Mouse (Mus musculus): ENCODE results near the gene Galnt13. TPM values are rescaled to one million over a fixed set of nuclear protein-coding genes. Genes with fewer than 3 reads are reported as not detected.
"Not testable (repeated sequence)": the region's sequence is repeated elsewhere in the genome, so short reads cannot be mapped to it uniquely, and the experiment has no call there.

The Galnt13 gene
- polyA plus RNA-seq, 1 experiment from 2014 or later = 0.68 TPM

DNA sequence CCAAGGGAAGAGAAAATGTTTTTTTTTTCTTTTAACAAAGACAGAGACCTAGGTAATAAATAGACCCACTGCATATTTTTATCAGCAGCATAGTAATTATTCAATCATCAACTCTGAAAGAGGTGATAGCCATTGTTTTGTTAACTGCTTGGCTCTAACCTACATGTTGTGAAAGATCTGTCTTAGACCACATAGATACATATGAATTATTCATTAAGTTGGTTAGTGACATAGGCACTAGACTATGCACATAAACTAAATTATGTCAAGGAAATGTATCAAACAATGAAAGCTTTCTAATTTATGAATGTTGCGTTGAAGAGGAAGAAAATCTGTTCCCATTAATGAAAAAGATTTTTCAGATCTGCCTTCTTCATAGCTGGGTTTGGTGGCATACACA is 507.3 kb downstream of the Galnt13 start:
- no peaks in the 10 kb centered on the region for H3K27me3 ChIP-seq (replicated peaks)
- H3K36me3 ChIP-seq = no peaks in the 10 kb centered on the region
- no peak overlapping the region for H3K27ac ChIP-seq
- no peak overlapping the region for H3K9ac ChIP-seq
- no peak overlapping the region for H3K4me2 ChIP-seq (replicated peaks)
- H3K4me1 ChIP-seq (replicated peaks) = no peaks in the 10 kb centered on the region
- no peak for ATAC-seq
- no peaks in the 10 kb centered on the region for H3K9me3 ChIP-seq
- 92% methylated on average over 1 of the region's 1 CpGs for WGBS
- no peak overlapping the region for H3K4me3 ChIP-seq (replicated peaks)

DNA sequence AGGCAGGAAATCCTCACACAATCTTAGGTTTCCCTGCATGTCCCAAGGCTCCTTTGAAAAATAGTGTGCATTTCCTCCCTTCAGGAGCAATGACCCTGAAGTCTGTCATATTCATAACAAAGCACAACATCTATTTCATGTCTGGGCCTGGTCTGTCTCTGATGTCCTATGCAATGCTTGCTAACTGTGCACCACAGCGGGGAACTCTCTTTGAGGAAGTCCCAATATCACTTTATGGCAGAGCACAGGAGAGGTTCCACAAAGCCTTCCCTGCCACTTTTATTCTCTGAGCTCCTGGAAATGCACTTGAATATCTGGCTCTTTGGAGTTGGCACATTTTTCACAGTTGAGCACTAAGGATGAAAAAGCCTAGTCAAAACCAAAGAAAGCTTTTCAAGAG is 547.7 kb downstream of the Galnt13 start:
- no peaks in the 10 kb centered on the region for H3K9me3 ChIP-seq
- H3K9ac ChIP-seq = no peak overlapping the region
- H3K4me1 ChIP-seq (replicated peaks) = no peaks in the 10 kb centered on the region
- no peak overlapping the region for H3K4me3 ChIP-seq (replicated peaks)
- H3K27me3 ChIP-seq (replicated peaks) = no peaks in the 10 kb centered on the region
- no peak overlapping the region for H3K4me2 ChIP-seq (replicated peaks)
- ATAC-seq = no peak
- 78% methylated on average over 1 of the region's 1 CpGs for WGBS
- H3K27ac ChIP-seq = no peak overlapping the region
- no peaks in the 10 kb centered on the region for H3K36me3 ChIP-seq

DNA sequence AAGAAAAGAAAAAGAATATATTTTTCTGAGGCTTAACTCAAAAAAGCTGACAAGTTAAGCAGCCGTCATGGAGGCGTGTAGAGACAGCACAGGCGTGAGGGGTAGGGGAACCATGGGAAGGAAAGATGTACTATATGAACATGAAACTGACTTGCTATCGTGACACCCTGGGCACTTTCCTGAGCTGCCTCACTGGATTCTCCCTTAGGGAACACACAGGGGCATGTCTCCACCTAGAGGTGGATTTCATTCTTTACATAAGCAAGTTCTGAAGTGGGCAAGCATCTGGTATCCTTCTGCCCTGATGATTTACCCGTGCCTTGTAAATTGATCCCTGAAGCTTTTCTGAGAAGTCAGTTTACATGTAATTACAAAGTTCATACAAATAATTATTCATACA is 586.4 kb downstream of the Galnt13 start:
- not testable (repeated sequence) for H3K27ac ChIP-seq; H3K9me3 ChIP-seq; H3K27me3 ChIP-seq (replicated peaks); H3K36me3 ChIP-seq; H3K9ac ChIP-seq; H3K4me3 ChIP-seq (replicated peaks); H3K4me2 ChIP-seq (replicated peaks); ATAC-seq; H3K4me1 ChIP-seq (replicated peaks)
- WGBS = no CpG with 5 or more reads among the region's 5 CpGs

DNA sequence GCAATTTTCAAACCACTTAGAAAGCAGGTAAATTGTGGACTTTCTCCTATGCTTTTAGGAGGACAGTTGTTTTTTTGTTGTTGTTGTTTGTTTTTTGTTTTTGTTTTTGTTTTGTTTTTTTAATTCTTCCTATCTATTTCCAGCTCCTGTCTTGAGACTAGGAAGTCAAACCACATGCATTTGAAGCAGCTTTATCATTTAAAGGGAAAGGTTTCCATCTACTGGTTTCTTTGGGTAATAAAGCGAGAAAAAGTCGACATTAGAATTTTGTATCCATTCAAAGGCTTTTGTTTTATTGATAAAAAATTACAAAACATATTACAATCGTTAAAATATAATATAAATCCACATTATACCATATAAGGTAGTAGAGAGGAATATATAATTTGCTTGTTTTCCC is 598.5 kb downstream of the Galnt13 start:
- WGBS = 54% methylated on average over 3 of the region's 3 CpGs
- Histone ChIP-seq H3K4me1 (replicated peaks) (no peaks in the 10 kb centered on the region), H3K9ac (no peak overlapping the region), H3K27ac (no peak overlapping the region), H3K36me3 (no peaks in the 10 kb centered on the region), H3K9me3 (no peaks in the 10 kb centered on the region), H3K27me3 (replicated peaks) (no peaks in the 10 kb centered on the region), H3K4me3 (replicated peaks) (no peak overlapping the region), H3K4me2 (replicated peaks) (no peak overlapping the region)
- ATAC-seq = no peak

DNA sequence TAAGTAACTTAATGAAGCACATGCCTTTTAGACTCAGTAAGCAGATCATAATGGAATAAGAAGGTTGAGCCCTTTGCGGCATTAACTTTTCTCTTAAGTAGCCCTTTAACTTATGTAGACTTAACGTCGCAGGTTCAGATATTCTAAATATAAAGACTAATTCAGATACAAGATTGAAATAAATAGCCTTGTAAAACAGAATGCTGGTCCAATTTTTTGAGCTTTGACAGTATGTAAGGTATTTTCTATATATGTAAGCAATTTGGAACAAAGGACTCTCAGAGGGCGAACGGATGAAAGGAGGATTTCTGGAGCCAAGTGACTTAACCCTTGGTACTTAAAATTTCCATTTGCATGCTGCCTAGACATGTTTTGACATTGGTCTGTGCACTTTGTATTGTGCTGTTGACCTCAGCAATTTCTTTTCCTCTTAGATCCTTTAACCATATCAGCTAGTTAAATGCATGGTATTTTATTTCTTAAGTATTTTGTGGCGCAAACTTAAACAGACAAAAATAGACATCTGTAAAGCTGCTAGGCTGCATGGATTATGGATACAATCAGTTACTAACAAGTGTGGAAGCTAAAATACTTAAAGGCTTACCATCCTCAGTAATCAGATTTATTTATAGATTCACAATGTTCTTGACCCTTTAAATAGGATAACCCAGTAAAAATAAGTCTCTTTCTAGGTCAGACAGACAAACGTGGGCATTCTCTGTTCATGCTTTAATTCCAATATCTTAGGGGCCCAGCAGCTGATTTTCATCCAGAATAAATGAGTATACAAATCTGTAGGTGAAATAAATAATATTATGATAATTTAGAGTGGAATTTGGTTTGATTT is 629.6 kb downstream of the Galnt13 start:
- Histone ChIP-seq H3K4me3 (replicated peaks) (no peak overlapping the region), H3K9ac (no peak overlapping the region), H3K36me3 (no peaks in the 10 kb centered on the region), H3K27me3 (replicated peaks) (no peaks in the 10 kb centered on the region), H3K4me1 (replicated peaks) (no peaks in the 10 kb centered on the region), H3K4me2 (replicated peaks) (no peak overlapping the region), H3K27ac (no peak overlapping the region), H3K9me3 (no peaks in the 10 kb centered on the region)
- no peak for ATAC-seq
- WGBS = 79% methylated on average over 7 of the region's 7 CpGs

DNA sequence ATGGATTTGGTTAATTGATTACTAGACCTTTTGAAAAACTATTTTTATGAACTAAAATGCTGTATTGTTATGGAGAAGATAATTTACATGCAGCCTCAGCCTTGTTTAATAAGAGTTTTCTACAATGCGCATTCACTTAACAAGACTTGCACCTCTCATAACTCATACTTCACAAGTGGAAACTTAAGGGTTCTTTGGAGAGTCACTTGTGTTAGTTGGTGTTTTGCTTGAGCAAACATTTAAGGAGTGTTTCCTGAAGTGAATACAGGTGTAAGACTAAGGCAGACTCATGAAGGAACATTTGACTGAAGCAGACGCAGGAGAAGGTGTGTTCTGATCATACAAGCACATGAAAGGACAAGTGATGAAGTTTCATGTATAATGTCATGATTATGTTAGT is 649.5 kb downstream of the Galnt13 start:
- Histone ChIP-seq H3K9me3 (no peaks in the 10 kb centered on the region), H3K4me1 (replicated peaks) (no peaks in the 10 kb centered on the region), H3K27ac (no peak overlapping the region), H3K27me3 (replicated peaks) (no peaks in the 10 kb centered on the region), H3K36me3 (no peaks in the 10 kb centered on the region), H3K9ac (no peak overlapping the region), H3K4me2 (replicated peaks) (no peak overlapping the region), H3K4me3 (replicated peaks) (no peak overlapping the region)
- no peak for ATAC-seq
- WGBS = 97% methylated on average over 2 of the region's 2 CpGs

DNA sequence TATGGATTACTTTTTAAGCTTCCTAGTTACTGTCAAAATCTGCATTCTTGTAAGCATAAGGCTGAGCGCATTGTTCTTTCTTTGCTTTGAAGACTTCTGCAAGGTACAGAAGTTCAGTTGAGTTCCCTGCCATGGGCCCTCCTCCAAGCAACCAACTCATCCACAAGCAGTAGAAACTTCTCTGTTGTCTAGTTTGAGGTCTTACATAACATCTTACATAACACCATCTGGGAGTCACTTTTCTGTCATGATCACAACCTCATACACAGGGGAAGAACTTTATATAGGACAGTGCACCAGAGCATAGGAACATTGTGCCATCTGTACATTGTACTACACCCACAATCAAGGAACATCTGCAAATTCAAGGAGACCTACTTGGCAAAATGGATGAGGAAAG is 651.9 kb downstream of the Galnt13 start:
- ATAC-seq = no peak
- no peaks in the 10 kb centered on the region for H3K4me1 ChIP-seq (replicated peaks)
- H3K36me3 ChIP-seq = no peaks in the 10 kb centered on the region
- H3K9me3 ChIP-seq = no peaks in the 10 kb centered on the region
- H3K9ac ChIP-seq = no peak overlapping the region
- no peaks in the 10 kb centered on the region for H3K27me3 ChIP-seq (replicated peaks)
- no peak overlapping the region for H3K27ac ChIP-seq
- H3K4me3 ChIP-seq (replicated peaks) = no peak overlapping the region
- 93% methylated on average over 1 of the region's 1 CpGs for whole genome bisulfite sequencing
- H3K4me2 ChIP-seq (replicated peaks) = no peak overlapping the region

DNA sequence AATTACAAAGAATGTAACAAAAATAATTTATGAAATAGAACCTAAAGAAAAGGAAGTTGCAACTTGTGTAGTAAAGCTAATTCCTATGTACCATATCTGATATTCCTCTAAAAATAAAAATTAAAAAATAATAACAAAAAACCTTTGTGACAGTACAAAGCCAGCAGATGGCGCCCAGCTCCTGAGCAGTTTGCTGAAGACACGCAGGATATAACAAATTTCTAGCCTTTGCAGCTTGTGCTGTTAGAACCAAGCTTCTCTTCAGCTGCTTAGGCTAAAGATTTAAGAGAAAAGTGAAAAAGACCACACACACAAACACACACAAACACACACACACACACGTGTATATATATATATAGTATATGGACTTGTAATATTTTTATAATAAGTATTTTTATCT is 654.2 kb downstream of the Galnt13 start:
- no peak overlapping the region for H3K4me2 ChIP-seq (replicated peaks)
- H3K36me3 ChIP-seq = no peaks in the 10 kb centered on the region
- no peak for ATAC-seq
- WGBS = 19% methylated on average over 3 of the region's 3 CpGs
- H3K27me3 ChIP-seq (replicated peaks) = no peaks in the 10 kb centered on the region
- H3K4me1 ChIP-seq (replicated peaks) = no peaks in the 10 kb centered on the region
- no peak overlapping the region for H3K27ac ChIP-seq
- H3K4me3 ChIP-seq (replicated peaks) = no peak overlapping the region
- no peaks in the 10 kb centered on the region for H3K9me3 ChIP-seq
- H3K9ac ChIP-seq = no peak overlapping the region

DNA sequence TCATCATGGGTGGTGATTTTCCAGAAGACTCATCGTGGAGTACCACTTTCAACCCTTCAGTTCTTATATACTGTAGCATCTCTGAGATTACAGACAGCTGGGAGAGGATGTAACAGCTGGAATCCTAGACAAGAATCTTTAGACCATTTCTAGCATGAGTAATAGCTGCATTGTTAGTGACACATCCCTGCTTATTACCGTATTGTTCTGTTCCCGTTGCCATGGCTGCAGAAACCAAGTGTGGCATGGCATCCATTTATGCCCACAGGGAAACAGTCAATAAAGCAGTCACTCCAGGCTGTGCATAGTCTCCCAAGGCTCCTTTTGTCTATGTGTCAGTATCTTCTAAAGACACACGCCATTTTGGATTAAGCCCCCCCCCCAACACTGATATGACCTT is 655.4 kb downstream of the Galnt13 start:
- Histone ChIP-seq H3K36me3 (no peaks in the 10 kb centered on the region), H3K27me3 (replicated peaks) (no peaks in the 10 kb centered on the region), H3K27ac (no peak overlapping the region), H3K9me3 (no peaks in the 10 kb centered on the region), H3K4me2 (replicated peaks) (no peak overlapping the region), H3K9ac (no peak overlapping the region), H3K4me3 (replicated peaks) (no peak overlapping the region), H3K4me1 (replicated peaks) (no peaks in the 10 kb centered on the region)
- 79% methylated on average over 4 of the region's 4 CpGs for WGBS
- ATAC-seq = no peak

DNA sequence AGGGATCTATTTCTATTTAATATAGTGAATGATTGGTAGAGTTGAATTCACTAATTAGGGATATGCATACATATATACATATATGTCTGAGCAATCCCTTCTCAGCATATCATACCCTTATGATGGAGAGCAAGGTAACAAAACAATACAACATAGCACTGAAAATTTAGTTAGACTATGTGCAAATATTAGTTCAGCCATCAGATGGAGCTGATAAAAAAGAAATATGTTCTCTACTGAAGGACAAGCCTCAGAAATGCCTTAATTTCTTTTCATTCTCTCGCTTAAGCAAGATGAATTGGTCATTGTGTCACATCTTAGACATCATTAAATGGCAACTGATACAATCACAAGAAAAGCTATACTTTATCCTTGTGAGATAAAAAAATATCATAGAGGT is 663.0 kb downstream of the Galnt13 start:
- Histone ChIP-seq H3K4me3 (replicated peaks) (no peak overlapping the region), H3K9ac (no peak overlapping the region), H3K4me2 (replicated peaks) (no peak overlapping the region), H3K27me3 (replicated peaks) (no peaks in the 10 kb centered on the region), H3K36me3 (no peaks in the 10 kb centered on the region), H3K9me3 (no peaks in the 10 kb centered on the region), H3K4me1 (replicated peaks) (no peaks in the 10 kb centered on the region), H3K27ac (no peak overlapping the region)
- no peak for ATAC-seq
- 70% methylated on average over 1 of the region's 1 CpGs for WGBS

DNA sequence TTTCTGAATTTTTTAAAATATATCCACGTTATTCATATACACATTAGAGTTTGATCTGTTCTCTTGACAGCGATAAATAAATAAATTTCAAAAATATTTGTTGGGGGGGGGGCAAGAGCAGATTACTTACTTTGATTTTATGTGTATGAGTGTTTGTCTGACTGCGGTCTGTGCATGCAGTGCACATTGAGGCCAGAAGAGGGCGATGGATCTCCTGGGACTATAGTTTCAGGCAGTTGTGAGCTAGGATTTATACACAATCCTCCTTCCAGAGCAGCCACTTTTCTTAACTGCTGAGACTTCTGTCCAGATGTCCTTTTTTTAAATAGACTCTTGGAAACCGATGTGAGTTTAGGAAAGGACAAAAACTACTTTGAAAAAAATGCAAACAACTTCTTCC is 665.2 kb downstream of the Galnt13 start:
- Histone ChIP-seq H3K36me3 (no peaks in the 10 kb centered on the region), H3K4me1 (replicated peaks) (no peaks in the 10 kb centered on the region), H3K4me3 (replicated peaks) (no peak overlapping the region), H3K9ac (no peak overlapping the region), H3K27ac (no peak overlapping the region), H3K9me3 (no peaks in the 10 kb centered on the region), H3K4me2 (replicated peaks) (no peak overlapping the region), H3K27me3 (replicated peaks) (no peaks in the 10 kb centered on the region)
- WGBS = 59% methylated on average over 5 of the region's 5 CpGs
- no peak for ATAC-seq

DNA sequence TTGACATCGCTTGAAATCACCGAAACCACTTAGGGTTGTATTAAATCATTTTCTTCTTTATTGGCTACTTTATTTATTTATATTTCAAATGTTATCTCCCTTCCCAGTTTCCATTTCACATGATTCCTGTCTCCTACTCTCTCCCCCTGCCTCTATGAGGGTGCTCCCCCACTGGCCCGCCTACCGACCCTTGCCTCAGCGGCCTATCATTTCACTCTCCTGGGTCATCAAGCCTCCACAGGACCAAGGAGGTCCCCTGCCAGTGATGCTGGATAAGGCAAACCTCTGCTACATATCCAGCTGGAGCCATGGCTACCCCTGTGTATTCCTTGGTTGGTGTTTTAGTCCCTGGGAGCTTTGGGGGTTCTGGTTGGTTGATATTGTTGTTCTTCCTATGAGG is 667.4 kb downstream of the Galnt13 start:
- H3K4me3 ChIP-seq (replicated peaks) = no peak overlapping the region
- ATAC-seq = no peak
- no peaks in the 10 kb centered on the region for H3K36me3 ChIP-seq
- H3K9ac ChIP-seq = no peak overlapping the region
- WGBS = 94% methylated on average over 5 of the region's 5 CpGs
- no peaks in the 10 kb centered on the region for H3K9me3 ChIP-seq
- H3K27ac ChIP-seq = no peak overlapping the region
- no peak overlapping the region for H3K4me2 ChIP-seq (replicated peaks)
- H3K4me1 ChIP-seq (replicated peaks) = no peaks in the 10 kb centered on the region
- H3K27me3 ChIP-seq (replicated peaks) = no peaks in the 10 kb centered on the region

DNA sequence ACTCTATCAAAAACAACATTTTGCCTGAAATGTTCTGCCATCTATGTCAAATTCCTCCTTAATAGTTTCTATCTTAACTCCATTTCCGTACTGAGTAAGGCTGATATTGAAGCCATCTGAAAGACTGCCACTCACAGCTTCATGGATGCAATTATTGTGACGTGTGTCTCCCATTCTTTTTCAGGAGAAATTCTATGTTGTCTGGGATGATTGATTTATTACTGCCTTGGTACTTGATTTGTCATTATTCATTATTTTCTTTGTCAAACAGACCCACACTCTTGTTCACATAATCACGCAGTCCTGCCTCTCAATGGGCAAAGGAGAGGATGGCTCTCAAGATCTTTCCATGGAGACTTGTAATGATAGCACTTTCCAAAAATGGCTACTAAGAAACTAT is 671.7 kb downstream of the Galnt13 start:
- Histone ChIP-seq H3K27me3 (replicated peaks) (no peaks in the 10 kb centered on the region), H3K9ac (no peak overlapping the region), H3K27ac (no peak overlapping the region), H3K4me2 (replicated peaks) (no peak overlapping the region), H3K9me3 (no peaks in the 10 kb centered on the region), H3K4me1 (replicated peaks) (no peaks in the 10 kb centered on the region), H3K36me3 (no peaks in the 10 kb centered on the region), H3K4me3 (replicated peaks) (no peak overlapping the region)
- 86% methylated on average over 3 of the region's 3 CpGs for whole genome bisulfite sequencing
- ATAC-seq = no peak

Measured in intestine, embryonic 15.5 days (tissue).